Mouse (Mus musculus) mesoderm, embryonic 11.5 days (tissue): ENCODE measurements around the gene Ren1.

Experiments used
- DNase-seq: peaks from one replicate; pipeline ENCODE4 v3.0.0-alpha.2; 2012; ENCODE audit warnings: low read depth, low spot score

The Ren1 gene

GRCm38 (mm10) chr1:133344357-133344756 is 6.0 kb upstream of the Ren1 start:
- no peak for DNase-seq

- no peak for DNase-seq
These were observed 3.8 kb upstream of the Ren1 start for GRCm38 (mm10) chr1:133346531-133346930.

GRCm38 (mm10) chr1:133347226-133347625 is 3.1 kb upstream of the Ren1 start:
- no peak for DNase-seq

- no peak for DNase-seq
These were observed 2.4 kb upstream of the Ren1 start for GRCm38 (mm10) chr1:133347693-133348520.

GRCm38 (mm10) chr1:133351762-133352161 is 1.5 kb downstream of the Ren1 start:
- DNase-seq = no peak

GRCm38 (mm10) chr1:133353371-133353809 is 3.1 kb downstream of the Ren1 start:
- DNase-seq = peak; percentile 83

GRCm38 (mm10) chr1:133355469-133355868 is 5.2 kb downstream of the Ren1 start:
- no peak for DNase-seq

GRCm38 (mm10) chr1:133355912-133356311 is 5.6 kb downstream of the Ren1 start:
- no peak for DNase-seq

- no peak for DNase-seq
These were observed 6.0 kb downstream of the Ren1 start for GRCm38 (mm10) chr1:133356330-133356729.

- no peak for DNase-seq
These were observed 10.7 kb downstream of the Ren1 start for GRCm38 (mm10) chr1:133361006-133361405.

GRCm38 (mm10) chr1:133362103-133362502 is 11.8 kb downstream of the Ren1 start:
- DNase-seq = no peak

GRCm38 (mm10) chr1:133363276-133364021 is 13.1 kb downstream of the Ren1 start, which contains the start of gene Etnk2:
Gene Etnk2, plus strand, starts transcription at chr1:133363572.
- peak; percentile 91 for DNase-seq

GRCm38 (mm10) chr1:133364022-133364630 is 13.8 kb downstream of the Ren1 start:
- DNase-seq = no peak

- no peak for DNase-seq
These were observed 14.6 kb downstream of the Ren1 start for GRCm38 (mm10) chr1:133364890-133365289.

- DNase-seq = no peak
These were observed 16.8 kb downstream of the Ren1 start for GRCm38 (mm10) chr1:133366951-133367605.

- DNase-seq = no peak
These were observed 17.5 kb downstream of the Ren1 start for GRCm38 (mm10) chr1:133367606-133368488.

- DNase-seq = no peak
These were observed 18.3 kb downstream of the Ren1 start for GRCm38 (mm10) chr1:133368644-133369043.

- no peak for DNase-seq
These were observed 20.0 kb downstream of the Ren1 start for GRCm38 (mm10) chr1:133370352-133370751.

GRCm38 (mm10) chr1:133371431-133371830 is 21.1 kb downstream of the Ren1 start:
- DNase-seq = no peak

GRCm38 (mm10) chr1:133372113-133372512 is 21.8 kb downstream of the Ren1 start:
- no peak for DNase-seq
